Mouse (Mus musculus) liver, adult 2 months (tissue): ENCODE measurements at regions not wholly inside any gene's neighbourhood (a gene's known extent, or its start where the extent isn't known, plus 50 kb on each side); places are given as distances from the start of the nearest gene placed in this dataset.

Source experiments
- DNase-seq: peaks from one replicate; pipeline ENCODE4 v3.0.0-alpha.2; 2011; ENCODE audit warnings: low read depth, low spot score; ENCODE audit errors: extremely low read depth
- H3K27ac ChIP-seq: fragments of 200-500 bp; replicated peaks from 2 replicates; pipeline ENCODE4 v1.5.1; 2012; ENCODE audit warnings: low read depth, mild to moderate bottlenecking, control low read depth, inconsistent platforms, low read length; ENCODE audit not compliant: insufficient read depth
- H3K27me3 ChIP-seq: fragments of 200-500 bp; 2 replicates; pipeline ENCODE4 v1.6.1; 2012; ENCODE audit warnings: mild to moderate bottlenecking, moderate library complexity, low read length, inconsistent platforms; ENCODE audit not compliant: control insufficient read depth, insufficient read depth
- H3K36me3 ChIP-seq: fragments of 200-500 bp; 2 replicates; pipeline ENCODE4 v1.6.1; 2012; ENCODE audit warnings: low read length, inconsistent platforms; ENCODE audit not compliant: control insufficient read depth, insufficient read depth
- H3K4me1 ChIP-seq: fragments of 200-500 bp; 2 replicates; pipeline ENCODE4 v1.6.1; 2011; ENCODE audit warnings: low read length; ENCODE audit not compliant: control insufficient read depth, insufficient read depth
- H3K4me3 ChIP-seq: fragments of 200-500 bp; 2 replicates; pipeline ENCODE4 v1.5.1; 2011; ENCODE audit warnings: low read depth, mild to moderate bottlenecking, control low read depth, low read length, moderate library complexity; ENCODE audit not compliant: insufficient read depth
- H3K79me2 ChIP-seq: fragments of 200-500 bp; 2 replicates; pipeline ENCODE4 v1.6.1; 2012; ENCODE audit warnings: inconsistent platforms, mild to moderate bottlenecking, low read length, moderate library complexity; ENCODE audit not compliant: control insufficient read depth, insufficient read depth
- H3K9ac ChIP-seq: fragments of 200-500 bp; 2 replicates; pipeline ENCODE4 v1.6.1; 2012; ENCODE audit warnings: low read depth, mild to moderate bottlenecking, control low read depth, inconsistent platforms, low read length
- CTCF ChIP-seq: fragments of 200-500 bp; IDR thresholded peaks from 2 replicates; pipeline ENCODE4 v1.5.1; 2011; ENCODE audit warnings: low read depth, low read length, control low read depth
- POLR2A ChIP-seq: fragments of 200-500 bp; IDR thresholded peaks from 2 replicates; pipeline ENCODE4 v1.6.1; 2011; ENCODE audit warnings: low read length, control low read depth; ENCODE audit not compliant: insufficient read depth; ENCODE audit errors: extremely low read depth
- WGBS: fragments of 180-500 bp; shearing (Covaris S2); methylation state at CpG from one replicate; pipeline ENCODE4 v1.1.7; 2018; 5-methylcytosine and 5-hydroxymethylcytosine counted together

DNA sequence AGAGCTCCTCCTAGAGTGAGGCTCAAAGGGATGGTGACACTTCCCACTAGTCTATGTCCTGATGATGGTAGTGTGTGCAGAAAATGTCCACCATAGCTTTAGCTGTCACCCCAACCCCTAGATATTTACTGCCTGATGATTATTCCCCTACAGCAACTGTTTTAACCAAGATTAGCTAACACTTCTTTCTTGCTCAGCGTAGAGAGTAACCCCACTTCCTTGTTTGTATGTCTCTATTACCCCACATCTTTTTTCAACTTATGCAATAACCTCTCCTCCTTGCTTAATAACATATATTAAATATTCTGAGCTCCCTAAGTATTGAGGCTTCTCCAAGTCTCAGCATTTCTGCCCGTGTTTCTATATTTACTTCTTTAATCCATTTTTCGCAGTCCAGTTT lies 404.2 kb upstream of the Cntn3 start:
- no peaks in the 10 kb centered on the region for H3K4me1 ChIP-seq
- H3K79me2 ChIP-seq, result no peaks in the 10 kb centered on the region
- TF ChIP-seq CTCF (no peak), POLR2A (no peak)
- H3K9ac ChIP-seq, result no peak overlapping the region
- no peak overlapping the region for H3K4me3 ChIP-seq
- no peak for DNase-seq
- WGBS, result 73% methylated on average over 3 of the region's 3 CpGs
- H3K36me3 ChIP-seq, result no peaks in the 10 kb centered on the region
- H3K27ac ChIP-seq, result no peak overlapping the region
- no peaks in the 10 kb centered on the region for H3K27me3 ChIP-seq

GRCm38 (mm10) chr6:103023326-103023725 lies 450.4 kb upstream of the Cntn3 start:
- H3K27ac ChIP-seq, result no peak overlapping the region
- no peak for DNase-seq
- TF ChIP-seq POLR2A, result no peak
- TF ChIP-seq CTCF, result no peak
- WGBS, result 59% methylated on average over 2 of the region's 2 CpGs
- H3K36me3 ChIP-seq, result no peaks in the 10 kb centered on the region
- H3K4me1 ChIP-seq, result no peaks in the 10 kb centered on the region
- H3K79me2 ChIP-seq, result no peaks in the 10 kb centered on the region
- no peak overlapping the region for H3K9ac ChIP-seq
- H3K4me3 ChIP-seq, result no peak overlapping the region
- no peaks in the 10 kb centered on the region for H3K27me3 ChIP-seq

- H3K9ac ChIP-seq, result no peak overlapping the region
- H3K27me3 ChIP-seq, result no peaks in the 10 kb centered on the region
- WGBS, result 63% methylated on average over 2 of the region's 2 CpGs
- H3K4me3 ChIP-seq, result no peak overlapping the region
- no peak for TF ChIP-seq POLR2A
- no peak for TF ChIP-seq CTCF
- H3K79me2 ChIP-seq, result no peaks in the 10 kb centered on the region
- no peaks in the 10 kb centered on the region for H3K4me1 ChIP-seq
- H3K27ac ChIP-seq, result no peak overlapping the region
- H3K36me3 ChIP-seq, result no peaks in the 10 kb centered on the region
- DNase-seq, result no peak
These were observed 451.1 kb upstream of the Cntn3 start for GRCm38 (mm10) chr6:103024006-103024405.

DNA sequence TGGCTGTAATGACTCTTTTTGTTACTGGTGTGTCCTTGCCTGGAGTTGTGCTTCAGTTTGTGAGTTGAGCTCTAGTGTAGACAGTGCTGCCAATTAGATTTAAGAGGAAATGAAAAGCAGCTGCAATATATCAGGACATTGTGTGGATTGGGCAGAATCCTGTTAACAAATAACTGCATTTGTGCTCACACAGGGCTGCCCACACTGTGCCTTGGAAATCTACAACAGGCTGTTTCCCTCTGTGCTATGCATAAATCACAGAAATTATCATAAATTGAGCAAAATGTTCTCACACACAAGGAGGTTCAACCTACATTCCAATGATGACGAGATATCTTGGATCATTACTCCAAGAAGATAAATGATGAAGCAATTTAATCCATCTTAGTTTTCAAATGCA lies 455.2 kb upstream of the Cntn3 start:
- Histone ChIP-seq H3K27ac (no peak overlapping the region), H3K79me2 (no peaks in the 10 kb centered on the region), H3K4me1 (no peaks in the 10 kb centered on the region), H3K36me3 (no peaks in the 10 kb centered on the region), H3K9ac (no peak overlapping the region), H3K4me3 (no peak overlapping the region), H3K27me3 (no peaks in the 10 kb centered on the region)
- no peak for DNase-seq
- TF ChIP-seq POLR2A (no peak), CTCF (no peak)
- WGBS, result 69% methylated on average over 1 of the region's 1 CpGs

DNA sequence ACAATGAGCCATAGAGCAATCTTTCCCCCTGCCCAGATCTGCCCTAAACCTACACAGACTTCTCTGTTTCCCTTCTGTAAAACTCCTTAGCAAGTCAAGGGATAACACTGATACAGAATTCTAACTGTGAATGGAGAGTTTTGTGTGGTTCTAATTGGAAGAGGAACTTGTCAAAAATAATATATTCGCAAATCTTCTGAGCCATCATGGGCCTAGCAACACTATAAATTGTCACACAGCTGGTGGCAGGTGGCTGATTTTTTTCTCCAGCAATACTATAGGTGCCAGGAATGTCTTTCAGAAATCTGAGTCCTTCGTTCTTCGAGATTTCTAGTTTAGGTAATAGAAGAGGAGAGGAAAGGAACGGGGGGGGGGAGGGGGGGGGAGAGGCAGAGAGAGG lies 460.5 kb upstream of the Cntn3 start:
- H3K4me1 ChIP-seq, result no peaks in the 10 kb centered on the region
- no peaks in the 10 kb centered on the region for H3K27me3 ChIP-seq
- WGBS, result 41% methylated on average over 4 of the region's 4 CpGs
- no peak for DNase-seq
- no peak for TF ChIP-seq CTCF
- no peak for TF ChIP-seq POLR2A
- no peak overlapping the region for H3K9ac ChIP-seq
- no peak overlapping the region for H3K4me3 ChIP-seq
- no peak overlapping the region for H3K27ac ChIP-seq
- H3K36me3 ChIP-seq, result no peaks in the 10 kb centered on the region
- no peaks in the 10 kb centered on the region for H3K79me2 ChIP-seq

GRCm38 (mm10) chr6:103033919-103034318 lies 461.0 kb upstream of the Cntn3 start:
- H3K4me3 ChIP-seq, result no peak overlapping the region
- H3K27me3 ChIP-seq, result no peaks in the 10 kb centered on the region
- no peak for TF ChIP-seq POLR2A
- no peak for TF ChIP-seq CTCF
- no peaks in the 10 kb centered on the region for H3K4me1 ChIP-seq
- no peaks in the 10 kb centered on the region for H3K79me2 ChIP-seq
- H3K9ac ChIP-seq, result no peak overlapping the region
- 42% methylated on average over 7 of the region's 7 CpGs for WGBS
- no peaks in the 10 kb centered on the region for H3K36me3 ChIP-seq
- DNase-seq, result no peak
- H3K27ac ChIP-seq, result no peak overlapping the region

- H3K27ac ChIP-seq, result no peak overlapping the region
- H3K4me1 ChIP-seq, result no peaks in the 10 kb centered on the region
- H3K79me2 ChIP-seq, result no peaks in the 10 kb centered on the region
- TF ChIP-seq POLR2A, result no peak
- TF ChIP-seq CTCF, result no peak
- DNase-seq, result no peak
- H3K27me3 ChIP-seq, result no peaks in the 10 kb centered on the region
- H3K36me3 ChIP-seq, result no peaks in the 10 kb centered on the region
- H3K9ac ChIP-seq, result no peak overlapping the region
- no peak overlapping the region for H3K4me3 ChIP-seq
- 80% methylated on average over 5 of the region's 5 CpGs for WGBS
These were observed 449.8 kb upstream of the Chl1 start for GRCm38 (mm10) chr6:103060591-103060990.
